Mouse (Mus musculus) neural tube, embryonic 11.5 days (tissue): Measurements from ENCODE around the gene Nek11. TPM values are rescaled to one million over a fixed set of nuclear protein-coding genes. Genes with fewer than 3 reads are reported as not detected.

ENCODE experiments used
- ATAC-seq: fragments of 200-750 bp; cut with Nextera tagmentation; 2 replicates; pipeline ENCODE4 v1.8.0; 2017; ENCODE audit warnings: moderate number of reproducible peaks, mild to moderate bottlenecking, moderate TSS enrichment, moderate library complexity; ENCODE audit not compliant: insufficient read depth, low FRiP score, low TSS enrichment
- DNase-seq: peaks from one replicate; pipeline ENCODE4 v3.0.0-alpha.2; 2015; ENCODE audit warnings: low spot score
- H3K27ac ChIP-seq: fragments of 300-500 bp; sonication (generic); 2 replicates; pipeline ENCODE4 v1.5.1; 2014; ENCODE audit warnings: low read depth, mild to moderate bottlenecking, low read length
- H3K27me3 ChIP-seq: fragments of 300-500 bp; sonication (generic); 2 replicates; pipeline ENCODE4 v1.6.1; 2014; ENCODE audit warnings: mild to moderate bottlenecking, low read length, mixed read lengths; ENCODE audit not compliant: control insufficient read depth, insufficient read depth
- H3K36me3 ChIP-seq: fragments of 300-500 bp; sonication (generic); 2 replicates; pipeline ENCODE4 v1.6.1; 2014; ENCODE audit warnings: mild to moderate bottlenecking, low read length, moderate library complexity, mixed read lengths; ENCODE audit not compliant: control insufficient read depth, insufficient read depth
- H3K4me1 ChIP-seq: fragments of 300-500 bp; sonication (generic); 2 replicates; pipeline ENCODE4 v1.6.1; 2014; ENCODE audit warnings: low read length, mixed read lengths; ENCODE audit not compliant: control insufficient read depth, insufficient read depth
- H3K4me2 ChIP-seq: fragments of 300-500 bp; sonication (generic); 2 replicates; pipeline ENCODE4 v1.6.1; 2014; ENCODE audit warnings: low read depth, mild to moderate bottlenecking, moderate library complexity
- H3K4me3 ChIP-seq: fragments of 300-500 bp; sonication (generic); 2 replicates; pipeline ENCODE4 v1.5.1; 2014; ENCODE audit warnings: low read depth, low read length
- H3K9ac ChIP-seq: fragments of 300-500 bp; sonication (generic); 2 replicates; pipeline ENCODE4 v1.6.1; 2014; ENCODE audit warnings: mild to moderate bottlenecking, low read length
- H3K9me3 ChIP-seq: fragments of 300-500 bp; sonication (generic); 2 replicates; pipeline ENCODE4 v1.6.1; 2016; ENCODE audit warnings: low read length; ENCODE audit not compliant: control insufficient read depth
- WGBS: fragments of 180-500 bp; shearing (Covaris S2); extraction: QIAGEN DNeasy Blood & Tissue Kit; methylation state at CpG from one replicate; pipeline ENCODE4 v1.1.7; 2014; 5-methylcytosine and 5-hydroxymethylcytosine counted together
- polyA plus RNA-seq: library from polyadenylated mRNA; unstranded; fragments of >200 nt; fragmentation: Nextera tagmentation; extraction: Ambion mirVana; gene quantifications from 2 replicates; pipeline ENCODE4 v1.2.1, GENCODE M21; 2014

The Nek11 gene
- polyA plus RNA-seq, 1 experiment from 2014 or later: 0.54 TPM

DNA sequence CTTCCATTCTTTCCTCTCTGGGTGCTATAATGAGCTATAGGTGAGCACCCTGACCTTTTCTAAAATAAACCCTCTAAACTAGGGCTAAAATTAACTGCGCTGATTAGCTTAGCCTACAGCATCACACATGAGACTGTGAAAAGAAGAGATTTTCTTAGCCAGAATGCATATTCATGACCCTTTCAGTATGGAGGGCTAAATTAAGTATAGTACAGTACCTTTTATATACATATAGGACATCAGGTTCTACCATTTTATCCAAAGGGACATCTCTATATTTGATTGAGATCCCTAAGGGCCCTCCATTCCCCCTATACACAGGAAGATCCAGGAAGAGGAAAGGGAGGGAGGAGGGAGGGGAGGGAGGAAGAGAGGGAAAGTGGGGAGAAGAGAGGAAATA, 141.2 kb downstream of the Nek11 start:
- ATAC-seq (no peak), DNase-seq (no peak)
- WGBS: 96% methylated on average over 1 of the region's 1 CpGs
- Histone ChIP-seq H3K4me1 (no peaks in the 10 kb centered on the region), H3K9ac (no peak overlapping the region), H3K4me2 (no peak overlapping the region), H3K27me3 (no peaks in the 10 kb centered on the region), H3K9me3 (no peaks in the 10 kb centered on the region), H3K27ac (no peak overlapping the region), H3K36me3 (no peaks in the 10 kb centered on the region), H3K4me3 (no peak overlapping the region)

DNA sequence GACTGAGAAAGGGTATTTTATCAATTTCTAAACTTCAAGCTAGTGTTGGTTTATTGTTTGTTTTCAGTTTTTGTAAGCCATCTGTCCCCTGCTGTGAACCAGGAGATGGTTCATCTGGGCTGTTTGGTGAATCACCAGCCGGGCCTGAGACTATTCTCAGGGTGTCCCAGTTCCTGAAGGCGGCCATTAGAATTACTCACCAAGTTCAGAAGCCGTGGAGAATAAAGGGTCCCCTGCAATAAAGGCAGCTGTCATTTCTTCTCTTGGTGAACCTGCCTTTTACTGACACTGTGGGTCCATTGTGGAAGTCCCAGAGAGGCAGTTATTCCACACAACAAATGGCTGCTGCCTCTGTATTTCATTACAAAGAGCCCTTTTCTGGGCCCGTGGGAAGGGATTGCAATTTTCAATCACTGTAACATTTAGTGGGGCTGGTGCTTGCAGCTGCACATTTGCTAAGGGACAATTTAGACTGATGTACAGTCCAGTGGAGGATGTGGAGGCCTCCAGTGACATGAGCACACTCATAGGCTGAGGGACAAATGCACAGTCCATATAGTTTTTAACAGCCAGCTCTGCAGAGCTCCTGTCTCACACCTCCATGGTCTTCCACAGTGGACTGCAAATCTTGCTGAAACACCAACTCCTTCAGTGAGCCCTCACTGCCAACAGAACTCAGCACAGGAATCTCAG, 142.8 kb downstream of the Nek11 start:
- Histone ChIP-seq H3K9me3 (no peaks in the 10 kb centered on the region), H3K4me1 (no peaks in the 10 kb centered on the region), H3K27me3 (no peaks in the 10 kb centered on the region), H3K27ac (peak overlapping the region; percentile 39; the same call in 1 of the 2 replicates), H3K4me3 (no peak overlapping the region), H3K36me3 (no peaks in the 10 kb centered on the region), H3K9ac (no peak overlapping the region), H3K4me2 (no peak overlapping the region)
- ATAC-seq (peak; percentile 27; the same call in 1 of the 2 replicates), DNase-seq (no peak)
- whole genome bisulfite sequencing: 37% methylated on average over 4 of the region's 4 CpGs

DNA sequence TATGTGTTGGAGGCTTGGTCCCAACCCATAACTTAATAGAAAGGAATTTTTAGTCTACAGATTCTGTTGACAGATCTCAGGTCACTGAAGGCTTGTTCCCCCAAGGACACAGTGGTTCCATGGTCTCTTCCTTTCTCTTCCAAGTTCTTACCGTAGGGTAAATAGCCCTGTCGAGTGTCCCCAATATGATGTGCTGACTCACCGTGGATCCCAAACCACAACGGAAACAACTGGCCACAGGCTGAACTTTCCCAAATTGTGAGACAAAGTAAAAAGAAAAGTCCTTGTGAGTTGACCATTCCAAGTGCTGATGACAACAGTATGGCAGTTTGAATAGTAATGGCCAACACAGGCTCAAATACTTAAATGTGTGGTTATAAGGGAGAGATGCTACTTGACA, 144.1 kb downstream of the Nek11 start:
- H3K4me3 ChIP-seq: no peak overlapping the region
- H3K4me2 ChIP-seq: no peak overlapping the region
- H3K27ac ChIP-seq: no peak overlapping the region
- 93% methylated on average over 4 of the region's 4 CpGs for WGBS
- no peak for DNase-seq
- H3K9ac ChIP-seq: no peak overlapping the region
- H3K4me1 ChIP-seq: no peaks in the 10 kb centered on the region
- H3K36me3 ChIP-seq: no peaks in the 10 kb centered on the region
- no peaks in the 10 kb centered on the region for H3K27me3 ChIP-seq
- ATAC-seq: no peak
- H3K9me3 ChIP-seq: no peaks in the 10 kb centered on the region

DNA sequence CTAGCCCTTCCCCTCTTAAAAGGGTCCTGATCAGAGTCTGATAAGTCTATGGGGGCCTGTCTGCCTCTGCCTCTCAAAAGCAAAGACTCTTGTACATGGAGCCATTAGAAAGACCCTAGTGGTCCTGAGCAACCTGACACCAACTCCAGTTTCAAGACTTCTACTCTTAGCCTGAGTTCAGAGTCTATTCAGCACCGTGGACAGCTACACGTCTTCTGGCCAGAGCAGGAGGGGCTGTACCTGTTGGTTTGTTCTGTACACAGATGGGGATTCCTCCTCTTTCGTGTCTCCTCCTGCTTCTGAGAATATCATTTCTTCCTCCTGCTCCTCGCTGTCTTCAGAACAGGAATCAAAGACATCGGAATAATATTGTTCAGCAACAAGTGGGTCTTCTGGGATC, 151.3 kb downstream of the Nek11 start:
- Histone ChIP-seq H3K4me1 (no peaks in the 10 kb centered on the region), H3K4me2 (no peak overlapping the region), H3K9me3 (no peaks in the 10 kb centered on the region), H3K36me3 (no peaks in the 10 kb centered on the region), H3K9ac (no peak overlapping the region), H3K27me3 (no peaks in the 10 kb centered on the region), H3K4me3 (no peak overlapping the region), H3K27ac (no peak overlapping the region)
- WGBS: 33% methylated on average over 5 of the region's 5 CpGs
- DNase-seq: peak; percentile 33
- ATAC-seq: no peak

DNA sequence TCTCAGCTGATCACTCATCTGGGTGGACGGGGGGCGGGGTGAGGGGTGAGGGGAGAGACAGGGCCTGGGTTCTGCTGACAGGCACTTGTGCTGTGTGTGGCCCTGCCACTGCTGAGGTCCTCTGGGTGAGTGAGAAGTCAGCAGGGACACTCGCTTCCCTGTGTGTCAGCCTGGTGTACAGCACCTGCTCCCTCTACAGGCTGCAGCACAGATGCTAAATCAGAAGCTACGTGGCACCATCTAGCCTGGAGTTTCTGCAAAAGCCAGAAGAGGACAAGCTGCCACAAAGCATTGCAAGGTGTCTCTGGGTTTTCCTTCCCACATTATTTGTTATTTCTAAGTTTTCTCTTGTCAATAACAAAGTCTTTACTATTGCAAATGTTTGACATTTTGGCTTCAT, 180.9 kb downstream of the Nek11 start:
- H3K4me2 ChIP-seq: no peak overlapping the region
- ATAC-seq: no peak
- H3K36me3 ChIP-seq: no peaks in the 10 kb centered on the region
- H3K9ac ChIP-seq: no peak overlapping the region
- no peak overlapping the region for H3K27ac ChIP-seq
- H3K27me3 ChIP-seq: no peaks in the 10 kb centered on the region
- no peak overlapping the region for H3K4me3 ChIP-seq
- DNase-seq: no peak
- no peaks in the 10 kb centered on the region for H3K4me1 ChIP-seq
- WGBS: 74% methylated on average over 4 of the region's 4 CpGs
- no peaks in the 10 kb centered on the region for H3K9me3 ChIP-seq

DNA sequence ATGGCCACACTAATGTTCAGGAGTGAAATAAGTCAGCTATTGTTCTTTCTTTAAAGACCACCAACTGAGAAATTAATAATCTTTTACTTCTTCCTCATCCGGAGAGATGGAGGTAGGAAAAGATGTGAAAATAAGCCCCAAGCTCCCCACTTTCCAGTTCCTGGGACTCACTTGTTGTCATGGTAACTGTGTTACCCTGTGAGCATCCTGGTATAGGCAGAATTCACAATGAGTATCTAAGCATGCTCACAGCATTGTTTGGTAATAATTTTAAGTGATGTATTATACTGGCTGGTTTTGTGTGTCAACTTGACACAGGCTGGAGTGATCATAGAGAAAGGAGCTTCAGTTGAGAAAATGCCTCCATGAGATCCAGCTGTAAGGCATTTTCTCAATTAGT, 195.0 kb downstream of the Nek11 start:
- no peak for ATAC-seq
- H3K4me3 ChIP-seq: no peak overlapping the region
- H3K27me3 ChIP-seq: no peaks in the 10 kb centered on the region
- H3K9ac ChIP-seq: no peak overlapping the region
- no peak overlapping the region for H3K27ac ChIP-seq
- WGBS: 53% methylated on average over 1 of the region's 1 CpGs
- no peaks in the 10 kb centered on the region for H3K9me3 ChIP-seq
- H3K4me1 ChIP-seq: no peaks in the 10 kb centered on the region
- no peak for DNase-seq
- H3K4me2 ChIP-seq: no peak overlapping the region
- H3K36me3 ChIP-seq: no peaks in the 10 kb centered on the region

DNA sequence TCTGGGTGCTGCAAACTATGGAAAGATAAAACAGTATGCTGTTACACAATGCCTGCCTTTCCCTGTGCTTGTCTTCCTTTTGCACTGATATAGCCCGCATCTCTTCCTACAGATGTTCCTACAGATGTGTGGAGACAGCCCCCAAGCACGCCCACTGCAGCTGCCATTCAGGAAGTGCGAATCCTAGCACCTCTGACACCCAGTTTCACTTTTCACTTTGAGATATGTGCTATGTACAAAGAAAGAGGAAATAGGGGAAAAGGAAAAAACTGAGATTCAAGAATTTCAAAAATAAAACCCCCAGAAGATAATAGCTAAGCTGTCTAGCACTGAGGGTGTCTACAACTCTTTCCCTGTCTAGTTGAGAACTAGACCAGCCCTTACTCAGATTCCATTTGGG, 208.6 kb downstream of the Nek11 start:
- no peaks in the 10 kb centered on the region for H3K36me3 ChIP-seq
- no peak overlapping the region for H3K4me3 ChIP-seq
- ATAC-seq (no peak), DNase-seq (no peak)
- H3K27ac ChIP-seq: no peak overlapping the region
- H3K4me1 ChIP-seq: no peaks in the 10 kb centered on the region
- 82% methylated on average over 3 of the region's 3 CpGs for WGBS
- no peak overlapping the region for H3K4me2 ChIP-seq
- no peaks in the 10 kb centered on the region for H3K27me3 ChIP-seq
- no peak overlapping the region for H3K9ac ChIP-seq
- no peaks in the 10 kb centered on the region for H3K9me3 ChIP-seq

DNA sequence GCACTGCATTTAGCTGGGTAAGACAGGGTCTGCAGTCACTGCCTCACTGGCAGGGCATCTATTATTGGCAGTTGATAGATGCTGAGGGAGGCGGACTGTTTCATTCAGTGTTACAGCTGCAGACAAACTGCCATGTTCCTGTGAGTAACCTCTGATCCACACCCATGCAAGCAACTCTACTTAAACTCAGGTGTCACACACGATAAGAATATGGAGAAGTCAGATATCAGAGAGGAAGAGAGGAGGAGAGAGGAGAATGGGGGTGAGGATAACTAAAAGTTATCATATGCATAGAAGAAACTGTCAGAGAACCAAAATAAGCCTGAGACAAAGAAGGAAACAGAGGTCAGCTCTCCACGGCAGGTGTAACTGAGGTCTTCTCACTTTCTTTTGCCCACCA, 212.9 kb downstream of the Nek11 start:
- WGBS: 91% methylated on average over 3 of the region's 3 CpGs
- no peaks in the 10 kb centered on the region for H3K4me1 ChIP-seq
- ATAC-seq (no peak), DNase-seq (no peak)
- no peak overlapping the region for H3K9ac ChIP-seq
- no peak overlapping the region for H3K4me2 ChIP-seq
- no peak overlapping the region for H3K27ac ChIP-seq
- no peaks in the 10 kb centered on the region for H3K27me3 ChIP-seq
- H3K4me3 ChIP-seq: no peak overlapping the region
- H3K9me3 ChIP-seq: no peaks in the 10 kb centered on the region
- no peaks in the 10 kb centered on the region for H3K36me3 ChIP-seq

DNA sequence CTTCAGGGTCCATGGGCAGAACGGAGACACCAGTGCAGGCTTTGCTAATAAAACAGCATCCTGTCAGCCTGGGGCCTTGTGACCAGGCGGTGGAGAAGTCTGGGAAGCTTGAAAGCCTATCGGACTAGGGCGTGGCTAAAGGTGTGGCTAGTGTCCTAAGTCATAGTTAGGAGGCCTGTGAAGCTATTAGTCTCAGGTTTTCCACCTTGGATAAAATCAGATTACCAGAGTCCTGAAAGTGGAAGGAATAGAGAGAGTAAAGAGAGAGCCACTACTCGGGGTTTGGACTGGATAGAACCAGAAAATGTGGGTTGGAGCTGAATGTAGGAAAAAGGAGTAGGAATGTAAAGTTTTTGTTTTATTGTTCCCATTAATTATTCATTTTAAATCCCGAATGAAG, 250.3 kb downstream of the Nek11 start, which contains the start of gene 1700080E11Rik:
TSS of gene 1700080E11Rik (minus strand) at position 101 of the 400 bp plus-strand sequence.
- Histone ChIP-seq H3K27ac (no peak within 1 kb of the TSS), H3K27me3 (no peaks in the 10 kb centered on the region), H3K4me3 (no peak within 1 kb of the TSS), H3K36me3 (no peaks in the 10 kb centered on the region), H3K9me3 (no peaks in the 10 kb centered on the region), H3K4me2 (no peak within 1 kb of the TSS), H3K9ac (no peak within 1 kb of the TSS), H3K4me1 (no peaks in the 10 kb centered on the region)
- no peak for ATAC-seq
- DNase-seq: no peak
- 78% methylated on average over 6 of the region's 6 CpGs for WGBS
